Mouse (Mus musculus): ENCODE data around the gene Ebf1.

Gene Ebf1

DNA sequence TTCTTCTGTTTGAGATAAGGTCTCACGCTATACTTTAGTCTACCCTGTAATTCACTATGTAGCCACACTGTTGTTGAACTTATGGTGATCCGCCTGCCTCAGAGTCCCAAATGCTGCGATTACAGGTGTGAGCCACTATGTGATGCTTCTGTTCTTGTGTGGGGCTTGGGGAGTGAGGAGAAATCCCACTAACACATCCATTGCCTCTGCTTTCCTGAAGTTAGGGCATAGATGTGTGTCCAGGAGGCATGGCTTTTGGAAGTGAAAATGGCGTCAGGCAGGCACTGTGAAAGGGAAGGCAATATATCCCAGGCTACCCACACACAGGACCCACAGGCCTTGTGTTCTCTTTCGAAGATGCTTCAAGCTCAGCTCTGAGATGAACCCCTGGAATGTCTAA, 86.8 kb downstream of the Ebf1 start:
- DNase-seq (ENCODE audit: low spot score in 2 of 2): no peak

DNA sequence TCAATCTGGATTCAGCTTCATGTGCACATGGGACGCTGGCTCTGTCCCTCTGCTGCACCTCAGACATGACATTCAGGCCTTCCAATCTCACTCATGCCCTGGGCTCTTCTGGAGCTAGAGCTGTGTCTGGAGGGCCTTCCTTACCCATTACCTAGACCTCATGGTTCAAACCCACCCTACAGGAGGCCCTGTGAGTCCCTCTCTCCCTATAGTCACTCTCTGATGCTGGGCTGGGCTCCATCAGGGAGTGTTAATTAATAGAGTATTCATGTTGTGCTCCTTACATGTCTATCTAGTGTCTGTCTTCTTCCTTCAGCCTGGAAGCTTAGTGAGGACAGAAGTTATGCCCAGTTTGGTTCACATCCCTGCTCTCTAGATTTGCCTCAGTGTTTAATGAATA, 88.7 kb downstream of the Ebf1 start:
- DNase-seq (ENCODE audit: low spot score in 2 of 2): no peak

DNA sequence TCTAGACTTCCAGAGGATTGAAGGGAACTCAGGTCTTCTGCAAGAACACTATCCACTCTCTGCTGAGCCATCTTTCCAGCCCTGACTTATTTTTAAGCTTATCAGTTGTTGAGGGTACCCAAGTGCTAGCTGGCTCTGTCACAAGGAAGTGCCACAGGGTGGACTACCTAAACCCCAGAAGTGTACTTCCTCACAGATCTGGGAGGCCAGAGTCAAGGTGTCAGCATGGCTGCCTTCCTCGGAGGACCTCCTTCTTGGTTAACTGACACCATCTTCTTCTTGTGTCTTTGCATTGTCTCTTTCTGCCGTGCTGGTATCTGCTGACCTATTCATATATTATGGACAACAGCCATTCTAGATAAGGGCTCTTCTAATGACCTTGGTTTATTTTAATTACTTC, 89.3 kb downstream of the Ebf1 start:
- DNase-seq (ENCODE audit: low spot score in 2 of 2): no peak

DNA sequence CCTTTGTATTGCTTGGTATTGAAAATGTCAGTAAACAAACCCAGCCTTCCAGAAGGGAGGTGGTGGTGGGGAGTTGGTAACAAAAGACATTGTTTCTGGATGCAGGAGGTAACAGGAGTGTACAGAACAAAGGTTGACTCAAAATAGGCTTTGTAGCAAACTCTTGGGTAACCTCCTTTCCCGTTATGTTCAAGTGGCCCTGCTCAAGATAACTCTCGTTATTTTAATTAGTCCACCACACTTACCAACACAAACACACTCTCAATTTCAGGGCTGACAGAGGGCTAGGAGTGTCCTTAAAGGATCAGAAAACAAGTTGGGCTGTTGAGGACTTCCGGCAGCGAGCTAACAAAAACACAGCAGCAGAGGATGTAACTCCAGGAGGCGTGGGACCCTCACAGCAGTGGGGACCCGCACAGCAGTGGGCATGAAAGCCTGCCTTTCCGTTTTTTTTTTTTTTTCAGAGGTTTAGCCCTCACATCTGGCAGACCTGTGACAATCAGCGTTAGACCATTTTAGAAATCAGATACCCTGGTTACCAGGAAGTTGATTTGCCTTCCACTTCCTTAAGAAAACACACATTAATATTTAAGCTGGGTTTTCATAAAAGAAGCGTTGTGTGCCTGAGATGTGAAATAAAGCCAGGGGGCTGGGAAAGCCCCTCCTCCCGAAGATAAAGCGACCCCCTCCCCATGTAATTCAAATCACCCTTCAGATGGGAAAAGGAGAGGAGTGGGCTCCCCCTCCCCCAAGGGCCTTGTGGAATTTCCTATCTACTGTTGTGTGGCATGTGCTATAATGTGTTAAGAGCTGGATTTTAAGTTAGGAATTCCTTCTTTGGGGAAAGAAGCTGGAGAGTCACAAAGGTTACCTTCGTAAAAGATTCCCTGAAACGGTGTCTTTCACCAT, 90.5 kb downstream of the Ebf1 start:
- no peak for DNase-seq (ENCODE audit: low spot score in 2 of 2)

DNA sequence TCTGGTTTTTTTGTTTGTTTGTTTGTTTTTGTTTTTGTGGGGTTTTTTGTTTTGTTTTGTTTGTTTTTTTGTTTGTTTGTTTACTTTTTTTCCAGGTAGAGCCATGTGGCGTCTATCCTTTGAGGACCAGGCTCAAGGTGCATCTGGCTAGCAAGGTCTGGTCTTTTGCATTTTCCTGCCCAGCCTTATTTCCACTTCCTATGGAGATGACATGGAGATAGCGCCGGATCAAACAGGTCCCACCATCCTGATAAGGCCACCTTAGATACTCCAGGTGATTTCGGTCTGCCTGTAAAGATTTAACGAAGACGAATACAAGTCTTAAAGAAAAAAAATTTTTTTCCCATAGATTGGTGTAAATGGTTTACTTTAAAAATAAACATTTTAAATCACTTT, 91.2 kb downstream of the Ebf1 start:
- no peak for DNase-seq (ENCODE audit: low spot score in 2 of 2)

DNA sequence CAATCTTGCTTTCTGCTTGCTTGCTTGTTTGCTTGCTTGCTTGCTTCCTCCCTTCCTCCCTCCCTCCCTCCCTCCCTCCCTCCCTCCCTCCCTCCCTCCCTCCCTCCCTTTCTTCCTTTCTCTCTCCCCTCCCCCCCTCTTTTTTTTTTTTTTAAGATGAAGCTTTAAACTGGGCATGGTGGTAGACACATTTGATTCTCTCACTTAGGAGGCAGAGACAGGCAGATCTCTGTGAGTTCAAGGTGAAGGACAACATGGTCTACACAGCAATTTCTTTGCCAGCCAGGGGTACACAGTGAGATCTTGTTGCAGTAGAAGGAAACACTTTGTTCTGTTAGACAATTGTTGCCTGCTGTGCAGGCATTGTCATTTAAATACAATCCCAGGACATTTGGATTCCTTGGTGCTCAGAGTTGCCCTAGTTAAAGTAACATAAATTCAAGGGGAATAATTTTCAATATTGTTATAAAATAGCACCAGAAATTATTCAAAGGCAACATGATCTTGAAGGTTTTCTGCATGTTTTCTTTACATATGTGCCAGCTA, 92.0 kb downstream of the Ebf1 start:
- DNase-seq (ENCODE audit: low spot score in 2 of 2): no peak

DNA sequence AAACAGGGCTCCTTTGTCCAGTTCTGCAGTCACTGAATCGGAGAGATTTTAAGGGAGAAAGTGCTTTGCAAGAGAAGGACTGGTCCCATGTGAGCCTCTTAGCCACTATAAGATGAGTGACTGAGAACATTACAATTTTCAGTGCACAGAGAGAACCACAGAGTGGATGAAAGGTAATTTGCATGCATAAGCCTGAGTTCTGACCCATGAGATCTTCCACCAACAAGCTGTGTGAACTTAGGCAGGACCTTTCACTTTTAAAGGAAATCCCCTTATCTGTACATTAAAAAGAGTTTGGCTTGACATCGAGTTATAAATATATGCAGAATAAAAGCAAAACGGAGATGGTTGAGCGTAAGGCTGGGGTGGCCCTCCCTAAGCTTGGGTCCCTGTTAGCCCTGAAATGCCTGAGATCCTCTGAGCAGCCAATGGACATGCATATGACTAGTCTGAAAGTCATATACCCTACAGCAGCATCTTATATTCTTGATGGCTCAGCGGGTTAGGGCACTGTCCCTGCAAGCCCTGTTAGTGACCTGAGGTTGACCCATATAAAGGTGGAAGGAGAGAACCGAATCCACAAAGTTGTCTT, 92.8 kb downstream of the Ebf1 start:
- no peak for DNase-seq (ENCODE audit: low spot score in 2 of 2)

DNA sequence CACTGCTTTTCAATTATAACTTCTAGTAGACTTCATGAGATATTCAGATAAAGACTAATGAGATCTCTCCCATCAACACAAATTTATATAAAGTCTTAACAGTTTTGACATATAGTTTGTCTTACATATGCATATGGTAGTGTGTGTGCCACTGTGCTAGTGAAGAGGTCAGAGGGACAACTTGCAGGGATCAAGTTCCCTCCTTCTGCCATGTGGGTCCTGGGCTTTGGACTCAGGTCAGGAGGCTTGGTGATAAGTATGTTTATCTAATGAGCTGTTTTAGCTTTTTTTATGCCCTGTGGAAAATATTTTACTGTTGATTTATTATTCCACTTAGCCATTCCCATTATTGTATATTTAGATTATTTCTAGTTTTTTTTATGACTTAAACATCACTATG, 93.7 kb downstream of the Ebf1 start:
- DNase-seq (ENCODE audit: low spot score in 2 of 2): no peak

DNA sequence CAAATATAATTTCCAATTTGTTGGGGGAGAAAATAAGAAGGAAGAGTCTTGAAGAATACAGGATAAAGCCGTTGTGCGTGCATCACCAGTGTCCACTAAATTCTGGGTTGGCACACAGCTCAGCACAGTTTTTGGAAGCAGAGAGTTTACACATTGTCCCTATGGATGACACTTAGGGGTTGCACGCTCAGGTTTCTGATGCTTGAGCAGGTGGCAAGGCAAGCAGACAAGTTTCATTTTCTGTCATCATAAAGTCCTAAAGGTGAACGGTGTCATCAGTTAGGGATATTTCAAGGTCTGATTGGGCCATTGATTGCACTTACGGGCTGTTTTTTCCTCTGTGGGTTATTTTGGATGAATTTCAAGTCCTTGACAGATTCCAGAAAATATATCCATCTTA, 97.1 kb downstream of the Ebf1 start:
- DNase-seq (ENCODE audit: low spot score in 2 of 2): no peak

DNA sequence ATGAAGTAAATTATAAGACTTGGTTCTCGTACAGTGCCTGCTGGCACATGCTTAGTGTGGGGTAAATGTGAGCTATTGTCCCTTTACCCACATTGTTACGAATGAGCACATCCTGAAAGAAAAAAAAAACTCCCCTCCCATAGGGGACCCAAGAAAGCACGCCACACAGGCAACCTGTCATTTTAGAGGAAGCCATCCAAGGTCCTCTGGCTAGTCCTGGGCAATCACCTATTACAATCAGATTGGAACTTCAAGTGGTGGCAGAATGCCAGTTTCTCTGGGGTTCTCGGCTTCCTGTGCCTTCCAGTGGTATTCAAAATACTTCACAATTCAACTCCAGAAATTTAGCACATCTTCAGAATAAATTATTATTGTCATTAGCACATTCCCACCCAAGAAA, 98.7 kb downstream of the Ebf1 start:
- no peak for DNase-seq (ENCODE audit: low spot score in 2 of 2)

DNA sequence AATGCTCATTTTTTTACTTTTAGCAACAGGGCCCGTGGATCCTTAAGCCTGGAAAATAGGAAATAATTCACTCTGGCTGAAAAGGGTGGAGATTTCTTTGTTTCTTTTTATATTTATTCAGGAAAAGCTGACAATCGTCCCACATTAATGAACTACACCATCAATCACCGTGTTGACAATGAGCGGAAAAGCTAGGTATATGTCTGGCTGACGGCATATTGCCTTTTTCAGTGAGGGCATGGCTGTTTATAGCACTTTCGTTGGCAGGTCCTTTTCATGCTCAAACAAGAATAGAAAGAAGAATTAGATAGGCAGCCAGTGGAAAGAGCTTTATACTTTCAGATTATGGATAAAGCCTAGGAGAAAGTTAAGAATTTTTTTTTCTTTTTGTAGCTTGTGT, 99.8 kb downstream of the Ebf1 start:
- no peak for DNase-seq (ENCODE audit: low spot score in 2 of 2)

DNA sequence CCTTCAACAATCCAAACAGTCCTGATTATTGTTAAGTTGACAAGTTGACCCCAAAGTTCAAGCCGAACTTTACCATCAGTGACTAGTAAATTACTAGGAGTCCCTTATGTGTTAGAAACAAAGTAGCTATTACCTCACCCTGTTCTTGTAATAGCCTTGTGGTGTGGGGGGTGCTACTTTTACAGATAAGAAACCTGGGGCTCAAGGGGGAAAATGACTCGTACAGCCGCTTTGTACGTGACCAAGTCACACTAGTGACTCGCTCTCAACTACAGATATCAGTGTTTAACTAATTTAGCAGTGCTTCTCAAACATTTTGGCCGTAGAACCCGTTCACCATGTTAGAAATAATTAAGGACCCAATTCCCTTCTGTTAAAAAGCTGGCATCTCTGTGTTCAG, 100.5 kb downstream of the Ebf1 start:
- no peak for DNase-seq (ENCODE audit: low spot score in 2 of 2)

DNA sequence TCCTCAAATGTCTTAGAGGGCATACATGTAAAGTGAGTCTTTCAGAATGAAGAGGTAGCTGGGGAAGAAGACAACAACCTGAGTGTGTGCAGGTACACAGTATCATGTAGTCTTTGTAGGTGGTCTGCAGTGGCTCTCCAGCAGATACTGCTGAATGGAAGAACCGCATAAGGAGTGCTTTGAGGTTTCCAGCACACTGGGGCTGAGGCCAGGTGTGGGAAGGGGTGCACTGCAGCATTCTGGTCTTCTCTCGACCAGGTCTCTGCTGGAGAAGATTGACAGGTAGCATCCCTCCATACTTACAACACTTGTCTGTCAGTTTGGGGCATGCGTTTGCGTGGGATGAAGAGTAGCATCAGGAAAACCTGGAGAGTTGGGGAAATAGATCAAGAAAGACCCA, 104.9 kb downstream of the Ebf1 start:
- DNase-seq (ENCODE audit: low spot score in 2 of 2): no peak

DNA sequence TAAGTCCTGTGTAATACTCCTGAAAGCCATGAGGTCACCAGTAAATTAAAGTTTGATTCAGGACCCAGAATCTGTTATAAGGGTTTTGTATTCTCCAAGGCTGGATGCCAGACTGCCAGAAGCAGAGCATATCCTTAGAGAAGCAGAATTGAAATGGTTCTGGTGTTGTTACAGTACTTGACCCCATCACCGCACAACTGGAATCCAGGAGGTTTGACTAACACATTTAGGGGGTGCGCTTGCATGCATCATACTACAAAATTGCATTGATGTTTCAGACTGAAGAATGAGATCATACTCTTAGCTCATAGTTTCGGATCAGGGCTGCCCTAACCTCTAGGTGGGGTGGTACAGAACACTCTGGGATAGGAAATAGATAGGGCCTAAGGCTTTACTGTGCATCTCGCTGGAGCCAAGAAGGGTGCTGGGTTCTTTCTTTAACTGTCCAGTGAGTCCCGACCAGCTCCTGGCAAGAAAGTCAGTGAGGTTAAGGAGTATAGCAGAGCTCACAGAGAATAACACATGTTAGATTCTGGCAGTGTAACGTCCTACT, 106.9 kb downstream of the Ebf1 start:
- no peak for DNase-seq (ENCODE audit: low spot score in 2 of 2)

DNA sequence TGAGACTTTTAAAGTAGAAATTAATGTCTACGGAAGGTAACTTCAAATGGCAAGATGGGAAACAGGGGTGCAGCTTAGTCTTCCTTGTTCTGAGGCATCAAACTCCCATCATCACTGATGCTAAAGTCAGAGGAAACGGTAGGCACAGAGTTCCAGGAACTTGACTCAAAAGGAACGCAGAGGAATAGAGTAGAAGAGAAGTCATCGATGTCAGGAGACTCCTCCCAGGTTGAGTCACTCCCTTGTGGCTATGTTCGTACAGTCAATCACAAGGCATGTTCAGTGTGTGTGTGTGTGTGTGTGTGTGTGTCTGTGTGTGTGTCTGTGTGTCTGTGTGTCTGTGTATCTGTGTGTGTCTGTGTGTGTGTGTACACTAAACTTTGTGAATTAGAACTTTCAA, 108.6 kb downstream of the Ebf1 start:
- DNase-seq (ENCODE audit: low spot score in 2 of 2): no peak

DNA sequence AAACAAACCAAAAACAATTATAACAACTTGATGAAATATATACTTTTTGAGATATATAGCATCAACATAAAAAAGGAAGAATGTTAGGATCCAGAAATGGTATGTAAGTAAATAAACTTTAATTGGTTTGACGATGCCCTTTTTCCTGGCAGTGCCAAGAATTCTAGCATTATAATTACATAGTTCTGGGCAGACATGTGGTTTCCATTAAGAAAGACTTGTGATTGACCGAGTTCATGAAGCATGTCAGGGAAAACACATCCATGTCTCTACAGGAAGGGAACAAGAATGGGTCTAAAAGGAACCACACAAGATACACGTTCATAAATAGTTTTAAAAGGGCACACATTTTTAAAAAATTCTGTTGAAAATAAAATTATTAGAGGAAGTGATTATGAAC, 110.3 kb downstream of the Ebf1 start:
- no peak for DNase-seq (ENCODE audit: low spot score in 2 of 2)

DNA sequence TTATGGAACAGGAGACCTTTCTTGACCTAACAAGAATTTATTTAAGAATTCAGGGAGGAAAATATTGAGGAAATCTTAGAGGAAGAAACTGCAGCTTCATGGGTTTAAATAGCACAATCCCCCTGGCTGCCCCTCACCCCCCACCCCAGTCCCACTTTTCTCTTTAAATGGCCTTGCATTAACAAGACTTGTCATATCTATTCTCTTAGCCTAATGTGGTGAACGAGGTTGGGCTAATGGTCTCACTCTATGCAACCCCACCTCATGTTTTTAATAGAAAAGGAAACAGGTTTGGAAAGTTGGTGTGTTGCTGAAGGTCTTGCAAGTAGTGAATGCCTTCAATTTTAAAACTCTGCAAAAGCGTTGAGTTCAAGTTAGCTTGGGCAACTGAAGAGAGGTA, 110.7 kb downstream of the Ebf1 start:
- no peak for DNase-seq (ENCODE audit: low spot score in 2 of 2)

DNA sequence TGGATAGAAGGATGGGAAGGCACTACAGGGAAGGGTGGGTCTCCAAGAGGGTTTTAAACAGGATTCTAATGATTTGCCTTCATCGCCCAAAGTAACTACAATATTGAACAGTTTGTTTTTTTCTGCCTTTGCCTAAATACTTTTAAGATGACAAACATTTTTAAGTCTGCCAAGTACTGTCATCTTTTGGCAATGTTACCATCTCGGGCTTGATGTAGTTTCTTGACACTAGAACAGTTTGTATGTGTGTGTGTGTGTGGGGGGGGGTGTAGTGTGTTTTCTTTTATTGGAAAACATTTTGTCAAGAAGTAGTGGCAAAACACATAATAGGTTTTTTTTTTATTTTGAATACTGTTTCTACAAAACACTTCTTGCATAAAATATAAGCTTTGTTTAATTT, 111.2 kb downstream of the Ebf1 start:
- DNase-seq (ENCODE audit: low spot score in 2 of 2): no peak

DNA sequence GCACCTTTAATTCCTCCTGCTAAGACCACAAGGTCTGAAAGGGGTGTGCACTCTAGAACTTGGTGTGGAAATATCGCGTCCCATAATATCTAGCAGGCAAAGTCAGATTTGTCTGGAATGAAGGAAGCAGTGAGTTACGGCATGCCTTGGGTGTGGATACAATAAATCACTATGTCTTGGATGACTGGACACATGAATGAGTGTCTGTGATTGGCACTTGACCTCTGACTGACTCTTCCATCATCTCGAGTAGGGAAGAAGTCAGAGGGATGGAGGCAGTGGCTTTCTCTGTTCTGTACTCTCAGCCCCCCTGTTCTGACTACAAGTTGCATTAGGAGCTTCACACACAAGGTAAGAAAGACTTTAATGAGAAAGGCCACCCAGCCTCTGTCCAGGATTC, 112.8 kb downstream of the Ebf1 start:
- DNase-seq (ENCODE audit: low spot score in 2 of 2): no peak

DNA sequence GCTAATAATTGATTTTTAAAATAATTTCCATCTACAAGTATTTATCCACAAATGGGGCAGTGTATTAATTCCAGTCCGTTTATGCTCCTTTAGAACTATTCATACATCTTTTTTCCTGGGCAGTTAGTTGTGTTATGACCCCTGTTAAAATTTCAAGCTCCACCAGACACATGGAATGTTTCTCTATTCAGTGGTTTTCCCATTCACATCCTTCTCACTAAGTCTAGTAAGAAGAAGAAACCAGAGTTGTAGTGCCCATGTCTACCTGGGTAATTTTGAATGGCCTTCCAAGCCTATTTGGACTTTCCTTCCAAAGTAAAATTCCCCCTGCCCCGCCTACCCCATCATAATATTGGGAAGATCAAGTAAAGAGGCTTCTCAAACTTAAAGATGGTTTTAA, 114.6 kb downstream of the Ebf1 start:
- no peak for DNase-seq (ENCODE audit: low spot score in 2 of 2)

DNA sequence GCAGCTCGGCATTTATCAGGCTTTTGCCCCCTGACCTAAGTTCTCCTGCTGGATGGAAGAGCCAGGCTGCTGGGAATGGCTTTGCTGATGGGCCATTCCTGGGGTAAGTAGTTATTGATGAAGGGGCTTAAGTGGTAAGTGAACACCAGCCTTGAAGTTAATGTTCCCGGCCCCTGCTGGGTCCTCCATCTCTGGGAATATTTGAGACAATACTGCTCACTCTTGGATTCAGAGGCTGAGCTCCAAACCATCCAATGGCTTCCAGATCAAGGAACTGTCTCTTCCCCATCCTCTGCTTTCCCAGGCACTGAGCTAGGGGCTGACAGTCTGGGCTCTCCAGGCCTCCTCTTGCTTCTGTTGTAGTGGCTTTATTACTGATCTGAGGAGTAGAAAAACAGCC, 116.2 kb downstream of the Ebf1 start:
- no peak for DNase-seq (ENCODE audit: low spot score in 2 of 2)

DNA sequence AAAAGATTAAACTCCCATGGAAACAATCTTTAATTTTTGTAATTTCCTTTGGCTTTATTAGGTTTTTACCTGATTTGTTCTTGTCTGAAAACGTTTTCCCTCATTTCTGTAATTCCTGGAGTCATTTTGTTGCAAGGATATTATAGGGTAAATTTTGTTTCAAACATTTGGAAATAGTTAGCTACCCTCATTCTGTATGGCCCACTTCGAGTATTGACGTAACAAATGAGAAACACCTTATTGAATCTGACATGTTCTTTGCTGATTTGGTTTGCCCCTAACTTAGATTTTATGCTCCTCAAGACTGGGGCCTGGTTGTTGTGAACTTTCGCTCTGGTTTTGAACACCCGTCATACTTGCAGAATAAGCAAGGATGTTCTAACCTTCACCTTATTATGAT, 120.9 kb downstream of the Ebf1 start:
- DNase-seq (ENCODE audit: low spot score in 2 of 2): no peak

DNA sequence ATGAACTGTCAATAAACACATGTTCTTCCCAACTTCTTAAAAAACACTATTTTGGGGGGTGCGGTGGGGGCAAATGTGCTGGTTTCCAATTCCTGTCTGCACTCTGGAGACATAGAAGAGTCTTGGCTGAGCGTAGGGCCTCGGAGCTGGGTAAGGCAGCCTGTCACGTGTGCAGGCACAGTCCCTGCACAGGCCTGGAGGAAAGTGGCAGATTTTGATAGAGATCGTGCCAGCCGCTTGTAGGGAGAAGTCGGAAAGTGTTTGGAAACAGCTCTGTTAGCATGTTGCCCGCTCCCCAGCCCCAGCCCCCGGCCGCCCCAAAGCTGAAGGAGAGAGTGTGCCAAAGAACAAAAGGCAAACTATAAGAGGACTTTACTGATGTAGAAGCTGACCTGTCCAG, 121.7 kb downstream of the Ebf1 start:
- no peak for DNase-seq (ENCODE audit: low spot score in 2 of 2)

Measured in thymus, postnatal 10 days (tissue).